Mouse (Mus musculus) kidney, adult 2 months (tissue): ENCODE measurements at regions not wholly inside any gene's neighbourhood (a gene's known extent, or its start where the extent isn't known, plus 50 kb on each side); places are given as distances from the start of the nearest gene placed in this dataset.

Experiments
- CTCF ChIP-seq: fragments of 200-500 bp; conservative IDR thresholded peaks from 2 replicates; pipeline ENCODE4 v1.5.1; 2011; ENCODE audit warnings: low read depth, mild to moderate bottlenecking, control low read depth, low read length, moderate library complexity, mixed read lengths; ENCODE audit not compliant: insufficient read depth, insufficient read length
- POLR2A ChIP-seq: fragments of 200-500 bp; IDR thresholded peaks from one replicate; pipeline ENCODE4 v1.6.1; 2011; ENCODE audit warnings: low read depth, low read length, control low read depth

- TF ChIP-seq CTCF (no peak; the same call in 1 of the 2 replicates), POLR2A (no peak)
These were observed 88.6 kb upstream of the Usp24 start for GRCm38 (mm10) chr4:106227428-106227827.
